Mouse (Mus musculus) brain, adult 2 months (tissue): ENCODE measurements around the gene Vmn1r157.
"Not testable (repeated sequence)": the region's sequence is repeated elsewhere in the genome, so short reads cannot be mapped to it uniquely, and the experiment has no call there.

Source experiments
- DNase-seq: peaks from one replicate; pipeline ENCODE4 v3.0.0; 2011; ENCODE audit warnings: low read depth, low spot score

The Vmn1r157 gene

GRCm38 (mm10) chr7:22761397-22761796 is at the start of gene Vmn1r157:
Gene Vmn1r157, plus strand, starts transcription at chr7:22761697.
- DNase-seq, result not testable (repeated sequence)

GRCm38 (mm10) chr7:22719610-22720009 is 41.9 kb upstream of the Vmn1r157 start, which contains the start of gene Gm4567:
Gene Gm4567, minus strand, starts transcription at chr7:22719710.
- not testable (repeated sequence) for DNase-seq

GRCm38 (mm10) chr7:22775981-22776380 is 14.5 kb downstream of the Vmn1r157 start:
- not testable (repeated sequence) for DNase-seq

- DNase-seq, result not testable (repeated sequence)
These were observed 29.2 kb downstream of the Vmn1r157 start, which contains the start of gene Vmn1r158 for GRCm38 (mm10) chr7:22790682-22791081. Gene Vmn1r158, minus strand, starts transcription at chr7:22790782.
